Mouse (Mus musculus) hindbrain, embryonic 16.5 days (tissue): Measurements from ENCODE around the gene Mt3. TPM values are rescaled to one million over a fixed set of nuclear protein-coding genes. Genes with fewer than 3 reads are reported as not detected.
"Not testable (repeated sequence)": the region's sequence is repeated elsewhere in the genome, so short reads cannot be mapped to it uniquely, and the experiment has no call there.

Experiments
- ATAC-seq: fragments of 200-750 bp; cut with Nextera tagmentation; 2 replicates; pipeline ENCODE4 v1.8.0; 2017; ENCODE audit warnings: moderate TSS enrichment, moderate library complexity
- H3K27ac ChIP-seq: fragments of 300-500 bp; sonication (generic); 2 replicates; pipeline ENCODE4 v1.5.1; 2014; ENCODE audit warnings: low read depth, mild to moderate bottlenecking, control low read depth, low read length, moderate library complexity
- H3K27me3 ChIP-seq: fragments of 300-500 bp; sonication (generic); replicated peaks from 2 replicates; pipeline ENCODE4 v1.6.1; 2014; ENCODE audit warnings: low read length; ENCODE audit not compliant: control insufficient read depth, insufficient read depth
- H3K36me3 ChIP-seq: fragments of 300-500 bp; sonication (generic); 2 replicates; pipeline ENCODE4 v1.6.1; 2014; ENCODE audit warnings: mild to moderate bottlenecking, low read length, moderate library complexity, mixed read lengths; ENCODE audit not compliant: control insufficient read depth, insufficient read depth
- H3K4me1 ChIP-seq: fragments of 300-500 bp; sonication (generic); 2 replicates; pipeline ENCODE4 v1.6.1; 2014; ENCODE audit warnings: low read depth, low read length; ENCODE audit not compliant: control insufficient read depth, insufficient read depth
- H3K4me2 ChIP-seq: fragments of 300-500 bp; sonication (generic); 2 replicates; pipeline ENCODE4 v1.6.1; 2014; ENCODE audit warnings: mild to moderate bottlenecking, low read length, control low read depth, moderate library complexity
- H3K4me3 ChIP-seq: fragments of 300-500 bp; sonication (generic); 2 replicates; pipeline ENCODE4 v1.5.1; 2014; ENCODE audit warnings: mild to moderate bottlenecking, low read length, control low read depth, moderate library complexity
- H3K9ac ChIP-seq: fragments of 300-500 bp; sonication (generic); 2 replicates; pipeline ENCODE4 v1.6.1; 2014; ENCODE audit warnings: low read depth, mild to moderate bottlenecking, control low read depth, low read length, moderate library complexity
- H3K9me3 ChIP-seq: fragments of 300-500 bp; sonication (generic); 2 replicates; pipeline ENCODE4 v1.6.1; 2014; ENCODE audit warnings: mild to moderate bottlenecking, low read length, moderate library complexity; ENCODE audit not compliant: control insufficient read depth
- WGBS: fragments of 180-500 bp; shearing (Covaris S2); extraction: QIAGEN DNeasy Blood & Tissue Kit; methylation state at CpG from one replicate; pipeline ENCODE4 v1.1.7; 2014; 5-methylcytosine and 5-hydroxymethylcytosine counted together
- polyA plus RNA-seq: library from polyadenylated mRNA; unstranded; fragments of >200 nt; fragmentation: Nextera tagmentation; extraction: Ambion mirVana; gene quantifications from 2 replicates; pipeline ENCODE4 v1.2.1, GENCODE M21; 2015

Mt3 gene
- polyA plus RNA-seq, 1 experiment from 2014 or later = 317 TPM

DNA sequence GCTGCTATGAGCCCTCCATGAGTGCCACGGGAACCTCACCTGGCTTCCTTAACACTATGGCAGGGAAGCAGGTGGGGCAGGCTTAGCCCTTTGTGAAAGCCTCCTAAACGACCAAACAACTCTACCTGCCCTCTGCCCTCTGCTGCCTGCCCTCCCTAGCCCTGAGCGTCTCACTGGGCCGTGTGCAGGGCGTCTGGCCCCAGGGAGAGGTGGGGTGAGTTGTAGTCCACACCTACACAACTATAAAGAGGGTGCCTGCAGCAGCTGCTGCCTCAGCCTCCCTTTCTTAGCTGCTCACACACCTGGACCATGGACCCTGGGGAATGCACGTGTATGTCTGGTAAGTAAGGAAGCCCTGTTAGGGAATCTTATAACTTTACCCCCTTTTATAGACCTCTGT lies 15.5 kb upstream of the Mt3 start, which contains the start of gene Mt4:
Gene Mt4 (plus strand): TSS at position 265 of the 400 bp plus-strand sequence.
- WGBS = 66% methylated on average over 6 of the region's 6 CpGs
- no peak within 1 kb of the TSS for H3K9ac ChIP-seq
- H3K27me3 ChIP-seq = no peaks in the 10 kb centered on the region
- H3K4me2 ChIP-seq = no peak within 1 kb of the TSS
- no peak within 1 kb of the TSS for H3K27ac ChIP-seq
- H3K4me1 ChIP-seq = no peaks in the 10 kb centered on the region
- H3K4me3 ChIP-seq = no peak within 1 kb of the TSS
- H3K9me3 ChIP-seq = no peaks in the 10 kb centered on the region
- ATAC-seq = no peak
- H3K36me3 ChIP-seq = no peaks in the 10 kb centered on the region

DNA sequence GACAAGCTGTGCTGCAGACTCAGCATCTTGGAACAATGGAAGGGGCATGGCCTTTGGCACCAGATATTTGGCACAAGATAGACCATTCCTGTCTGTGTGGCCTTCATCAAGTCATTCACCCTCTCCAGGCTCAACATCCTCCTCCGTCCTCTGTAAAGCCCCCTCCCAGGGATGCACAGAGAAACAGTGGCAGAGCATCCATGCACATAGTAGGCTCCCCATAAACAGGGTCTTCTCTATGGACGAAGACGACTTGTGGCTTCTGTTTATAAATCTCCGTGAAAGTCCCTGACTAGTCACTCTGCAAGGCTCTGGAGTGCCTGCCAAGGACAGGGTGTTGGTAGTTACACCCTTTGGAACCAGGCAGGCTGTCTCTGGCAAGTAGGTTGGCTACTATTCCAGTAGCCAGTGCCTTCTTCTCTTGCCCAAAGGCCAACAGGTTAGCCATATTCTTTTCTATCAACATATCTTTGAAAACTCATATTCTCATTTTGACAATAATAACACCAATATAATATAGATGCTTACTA lies 12.1 kb upstream of the Mt3 start:
- H3K4me3 ChIP-seq = no peak overlapping the region
- H3K9me3 ChIP-seq = no peaks in the 10 kb centered on the region
- ATAC-seq = no peak
- WGBS = 76% methylated on average over 4 of the region's 4 CpGs
- H3K27ac ChIP-seq = no peak overlapping the region
- H3K4me2 ChIP-seq = no peak overlapping the region
- no peaks in the 10 kb centered on the region for H3K4me1 ChIP-seq
- H3K27me3 ChIP-seq = no peaks in the 10 kb centered on the region
- no peaks in the 10 kb centered on the region for H3K36me3 ChIP-seq
- no peak overlapping the region for H3K9ac ChIP-seq

DNA sequence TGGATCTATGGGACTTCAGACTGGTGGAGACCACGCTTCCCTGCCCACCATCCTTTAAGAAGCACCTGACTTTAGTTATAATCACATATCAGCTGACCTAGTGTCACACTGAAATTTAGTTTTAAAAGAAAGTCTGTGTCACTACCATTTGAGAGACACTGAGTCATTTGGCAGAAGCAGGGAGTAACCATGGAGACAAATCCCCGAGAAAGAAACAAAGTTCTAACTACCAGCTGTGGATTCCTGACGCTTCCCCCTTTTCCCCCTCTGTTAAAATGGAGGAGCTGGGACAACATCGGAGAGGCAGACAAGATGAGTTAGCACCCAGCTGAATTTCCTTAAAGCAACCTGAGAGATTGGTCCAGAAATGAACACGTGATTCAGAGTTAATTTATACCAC lies 4.2 kb upstream of the Mt3 start:
- no peaks in the 10 kb centered on the region for H3K9me3 ChIP-seq
- H3K9ac ChIP-seq = no peak overlapping the region
- no peak for ATAC-seq
- H3K4me1 ChIP-seq = peaks cover 5% of the 10 kb centered on the region
- 38% methylated on average over 5 of the region's 5 CpGs for WGBS
- no peaks in the 10 kb centered on the region for H3K27me3 ChIP-seq
- H3K36me3 ChIP-seq = no peaks in the 10 kb centered on the region
- H3K4me3 ChIP-seq = no peak overlapping the region
- H3K4me2 ChIP-seq = no peak overlapping the region
- H3K27ac ChIP-seq = no peak overlapping the region

DNA sequence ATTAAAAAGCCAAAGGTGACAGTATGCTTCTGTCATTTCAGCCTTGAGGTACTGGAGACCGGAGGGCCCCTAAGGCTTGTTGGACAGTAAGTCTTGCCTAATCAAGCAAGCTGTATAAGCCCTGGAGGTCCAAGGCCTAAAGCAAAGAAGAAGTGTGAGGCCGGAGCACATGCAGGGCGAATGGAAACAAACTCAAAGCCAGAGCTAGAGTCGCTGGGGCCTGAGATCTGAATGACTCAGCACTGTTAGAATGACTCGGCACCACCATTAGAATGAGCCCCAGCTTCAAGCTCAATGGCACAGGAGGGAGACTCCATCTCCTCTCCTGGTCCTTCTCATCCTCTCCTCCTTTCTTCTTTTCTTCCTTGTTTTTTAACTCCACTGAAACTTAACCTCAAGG lies 1.5 kb upstream of the Mt3 start:
- Histone ChIP-seq H3K4me3 (no peak overlapping the region), H3K4me2 (no peak overlapping the region), H3K4me1 (peaks cover 14% of the 10 kb centered on the region), H3K36me3 (no peaks in the 10 kb centered on the region), H3K9ac (no peak overlapping the region), H3K9me3 (no peaks in the 10 kb centered on the region), H3K27ac (no peak overlapping the region), H3K27me3 (no peaks in the 10 kb centered on the region)
- no peak for ATAC-seq
- 74% methylated on average over 5 of the region's 5 CpGs for WGBS

DNA sequence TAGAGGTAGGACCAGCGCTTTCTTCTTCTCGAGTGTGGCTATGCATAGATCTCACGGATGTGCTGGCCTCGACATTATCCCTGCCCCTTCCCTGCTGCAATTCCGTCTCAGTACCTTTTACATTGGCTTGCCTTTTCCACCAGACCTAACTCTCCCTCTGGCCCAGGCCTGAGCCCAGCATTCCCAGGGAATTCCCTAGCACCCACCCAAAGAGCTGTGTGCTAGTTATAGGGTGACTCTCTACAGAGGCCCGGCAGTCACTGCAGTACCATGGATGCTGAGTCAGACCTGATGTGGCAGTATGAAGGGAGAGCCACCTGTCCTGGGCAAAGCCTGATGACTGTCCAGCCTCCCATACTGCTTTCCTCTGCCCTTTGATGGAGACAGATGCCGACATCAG lies 1.0 kb downstream of the Mt3 start:
- Histone ChIP-seq H3K27ac (peak overlapping the region; percentile 77), H3K9ac (peak overlapping the region; percentile 74), H3K36me3 (no peaks in the 10 kb centered on the region), H3K4me3 (peak overlapping the region; percentile 56), H3K27me3 (no peaks in the 10 kb centered on the region), H3K9me3 (no peaks in the 10 kb centered on the region), H3K4me2 (peak overlapping the region; percentile 85), H3K4me1 (peaks cover 14% of the 10 kb centered on the region)
- WGBS = 18% methylated on average over 7 of the region's 7 CpGs
- ATAC-seq = peak; percentile 18; the same call in 1 of the 2 replicates

DNA sequence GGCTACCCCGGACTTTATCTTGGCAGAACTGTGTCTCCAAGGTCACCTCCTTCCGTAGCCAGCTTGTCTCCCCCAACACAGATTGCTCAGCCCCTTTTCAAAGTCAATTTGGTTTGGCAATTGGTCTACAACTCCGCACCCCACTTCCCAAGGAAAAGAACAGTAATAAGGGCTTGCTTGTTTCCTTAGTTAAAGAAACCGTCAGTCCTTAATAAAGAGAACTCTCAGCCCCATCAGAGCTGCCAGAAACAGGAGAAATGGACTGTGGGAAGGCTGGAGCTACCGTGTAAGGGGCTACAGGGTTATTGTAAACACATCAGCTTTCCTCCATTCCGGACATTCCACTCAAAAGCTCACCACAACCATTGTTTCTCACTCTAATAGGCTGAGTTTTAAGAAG lies 2.1 kb downstream of the Mt3 start:
- H3K9ac ChIP-seq = no peak overlapping the region

DNA sequence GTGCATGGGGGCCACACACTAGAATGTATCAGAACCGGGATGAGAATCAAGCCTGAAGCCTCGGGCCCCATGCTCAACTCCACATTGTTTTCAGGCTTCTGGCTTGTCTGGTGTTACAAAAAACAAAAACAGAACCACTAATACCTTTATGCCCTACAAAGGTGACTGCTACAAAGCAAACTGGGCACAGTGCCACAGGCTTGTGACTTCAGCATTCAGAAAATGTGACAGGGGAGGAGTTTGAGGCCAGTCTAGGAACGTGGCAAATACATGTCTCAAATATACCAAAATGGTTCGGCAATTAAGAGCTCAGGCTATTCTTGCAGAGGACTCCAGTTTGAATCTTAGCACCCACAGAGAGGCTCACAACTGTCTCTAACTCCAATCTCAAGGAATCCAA lies 3.7 kb downstream of the Mt3 start:
- no peak overlapping the region for H3K4me2 ChIP-seq
- no peak overlapping the region for H3K27ac ChIP-seq
- H3K36me3 ChIP-seq = no peaks in the 10 kb centered on the region
- peaks cover 14% of the 10 kb centered on the region for H3K4me1 ChIP-seq
- no peak overlapping the region for H3K4me3 ChIP-seq
- no peak overlapping the region for H3K9ac ChIP-seq
- WGBS = 81% methylated on average over 4 of the region's 4 CpGs
- H3K9me3 ChIP-seq = no peaks in the 10 kb centered on the region
- ATAC-seq = no peak
- no peaks in the 10 kb centered on the region for H3K27me3 ChIP-seq

More for the DNA sequence above, 2.1 kb downstream of the Mt3 start:
- Histone ChIP-seq H3K4me2 (no peak overlapping the region), H3K9me3 (no peaks in the 10 kb centered on the region), H3K4me1 (peaks cover 14% of the 10 kb centered on the region), H3K27me3 (no peaks in the 10 kb centered on the region), H3K36me3 (no peaks in the 10 kb centered on the region), H3K4me3 (no peak overlapping the region), H3K27ac (peak overlapping the region; percentile 53)
- 34% methylated on average over 6 of the region's 6 CpGs for WGBS
- peak; percentile 71 for ATAC-seq

DNA sequence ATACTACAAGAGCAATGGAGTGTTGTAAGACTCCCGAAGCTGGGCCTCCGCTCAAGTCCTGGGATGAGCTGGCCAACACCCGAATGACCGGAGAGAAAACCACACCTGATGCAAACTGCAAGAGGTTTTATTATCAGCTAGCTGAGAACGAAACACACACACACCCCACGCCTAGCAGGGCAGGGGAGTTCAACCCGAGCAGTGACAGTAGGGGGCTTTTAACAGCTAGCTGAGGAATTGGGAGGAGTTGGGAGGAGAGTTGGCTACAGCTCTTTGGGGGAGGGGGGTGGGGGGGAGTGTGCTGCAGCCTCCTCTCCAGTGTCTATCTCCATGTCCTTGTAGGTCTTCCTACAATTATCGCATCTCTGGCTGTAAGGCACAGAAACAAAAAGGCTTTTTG lies 13.4 kb downstream of the Mt3 start:
- not testable (repeated sequence) for H3K27me3 ChIP-seq, H3K36me3 ChIP-seq, H3K4me2 ChIP-seq, H3K9me3 ChIP-seq, H3K4me3 ChIP-seq, H3K9ac ChIP-seq, ATAC-seq, H3K27ac ChIP-seq, H3K4me1 ChIP-seq
- 77% methylated on average over 8 of the region's 8 CpGs for WGBS

DNA sequence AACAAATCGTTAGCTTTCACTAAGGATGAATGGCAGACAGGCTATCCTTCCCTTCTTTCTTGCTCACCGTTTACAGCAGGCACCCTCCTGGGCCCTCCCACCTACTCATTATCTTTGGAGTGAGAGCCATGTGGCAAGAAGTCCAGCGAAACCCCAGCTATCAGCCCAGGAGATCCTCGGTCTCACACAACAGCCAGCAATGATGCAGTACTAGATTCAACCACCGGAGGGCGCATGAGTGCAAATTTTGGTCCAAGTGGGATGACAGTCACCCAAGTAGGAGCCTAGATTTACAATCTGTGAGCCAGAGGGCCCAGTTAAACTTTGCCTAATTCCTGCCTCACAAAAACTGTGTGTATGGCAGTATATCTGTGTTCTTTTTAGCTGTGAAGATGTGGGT lies 14.8 kb downstream of the Mt3 start:
- H3K36me3 ChIP-seq = no peaks in the 10 kb centered on the region
- peak overlapping the region; percentile 39 for H3K4me2 ChIP-seq
- H3K4me3 ChIP-seq = no peak overlapping the region
- 4% methylated on average over 6 of the region's 6 CpGs for WGBS
- no peak overlapping the region for H3K27ac ChIP-seq
- peaks cover 1% of the 10 kb centered on the region for H3K4me1 ChIP-seq
- no peak overlapping the region; the same call in 1 of the 2 replicates for H3K9ac ChIP-seq
- ATAC-seq = peak; percentile 73
- no peaks in the 10 kb centered on the region for H3K9me3 ChIP-seq
- H3K27me3 ChIP-seq = peaks cover 16% of the 10 kb centered on the region

DNA sequence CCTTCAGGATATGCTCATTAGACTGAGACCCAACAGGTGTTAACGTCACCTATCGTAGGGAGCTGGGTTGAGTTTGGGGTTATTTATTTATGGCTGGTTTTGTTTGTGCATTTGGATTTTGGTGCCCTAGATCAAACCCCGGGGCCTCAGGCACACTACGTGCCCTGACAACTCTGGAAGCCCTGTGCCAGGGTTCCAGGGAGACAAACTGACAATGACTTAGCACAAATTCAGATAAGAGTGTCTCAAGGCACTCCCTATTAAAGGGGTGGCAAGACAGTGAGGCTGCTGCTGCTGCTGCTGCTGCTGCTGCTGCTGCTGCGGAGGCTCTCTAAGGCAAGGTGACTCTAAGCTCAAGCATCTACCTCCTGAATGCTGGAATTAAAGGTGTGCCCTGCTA lies 17.1 kb downstream of the Mt3 start:
- no peaks in the 10 kb centered on the region for H3K36me3 ChIP-seq
- no peak for ATAC-seq
- H3K4me2 ChIP-seq = no peak overlapping the region
- no peak overlapping the region for H3K4me3 ChIP-seq
- H3K9ac ChIP-seq = no peak overlapping the region
- peaks cover 27% of the 10 kb centered on the region for H3K27me3 ChIP-seq
- H3K9me3 ChIP-seq = no peaks in the 10 kb centered on the region
- WGBS = 89% methylated on average over 5 of the region's 5 CpGs
- no peak overlapping the region for H3K27ac ChIP-seq
- H3K4me1 ChIP-seq = peaks cover 12% of the 10 kb centered on the region
